Mouse (Mus musculus) heart, embryonic 14.5 days (tissue): ENCODE results near the gene Eps8l3. TPM values are rescaled to one million over a fixed set of nuclear protein-coding genes. Genes with fewer than 3 reads are reported as not detected.
A peak's percentile ranks its signal among the peaks of the same experiment; 100 is the strongest.

ENCODE experiments used
- ATAC-seq: fragments of 200-750 bp; cut with Nextera tagmentation; 2 replicates; pipeline ENCODE4 v1.8.0; 2017; ENCODE audit warnings: low read depth, moderate TSS enrichment; ENCODE audit not compliant: insufficient number of reproducible peaks, insufficient read depth, low FRiP score
- H3K27ac ChIP-seq, 2 experiments: fragments of 200-500 bp in 1 of 2; fragments of 300-500 bp in 1 of 2; sonication (generic) in 1 of 2; replicated peaks in 1 of 2; 2 replicates each; pipeline ENCODE4 v1.5.1; 2012 to 2014; ENCODE audit warnings: low read depth in 2 of 2, low read length in 2 of 2, control low read depth in 1 of 2, mild to moderate bottlenecking in 1 of 2, mixed read lengths in 1 of 2; ENCODE audit not compliant: control insufficient read depth in 1 of 2, insufficient read depth in 1 of 2
- H3K27me3 ChIP-seq: fragments of 300-500 bp; sonication (generic); 2 replicates; pipeline ENCODE4 v1.6.1; 2014; ENCODE audit warnings: mild to moderate bottlenecking, low read length, control low read depth; ENCODE audit not compliant: control insufficient read depth, insufficient read depth
- H3K36me3 ChIP-seq: fragments of 300-500 bp; sonication (generic); 2 replicates; pipeline ENCODE4 v1.6.1; 2014; ENCODE audit warnings: mild to moderate bottlenecking, control low read depth, low read length, mixed read lengths; ENCODE audit not compliant: control insufficient read depth, insufficient read depth
- H3K4me1 ChIP-seq, 2 experiments: fragments of 200-500 bp in 1 of 2; fragments of 300-500 bp in 1 of 2; sonication (generic) in 1 of 2; 2 replicates each; pipeline ENCODE4 v1.6.1; 2012 to 2014; ENCODE audit warnings: low read length in 2 of 2, control low read depth in 1 of 2, mixed read lengths in 1 of 2; ENCODE audit not compliant: control insufficient read depth in 2 of 2, insufficient read depth in 2 of 2
- H3K4me2 ChIP-seq: fragments of 300-500 bp; sonication (generic); 2 replicates; pipeline ENCODE4 v1.6.1; 2014; ENCODE audit warnings: mild to moderate bottlenecking, low read length
- H3K4me3 ChIP-seq, 2 experiments: fragments of 200-500 bp in 1 of 2; fragments of 300-500 bp in 1 of 2; sonication (generic) in 1 of 2; 2 replicates each; pipeline ENCODE4 v1.5.1; 2012 to 2014; ENCODE audit warnings: low read length in 2 of 2, mild to moderate bottlenecking in 2 of 2, control low read depth in 1 of 2, low read depth in 1 of 2, moderate library complexity in 1 of 2; ENCODE audit not compliant: control insufficient read depth in 1 of 2, insufficient read depth in 1 of 2
- H3K9ac ChIP-seq: fragments of 300-500 bp; sonication (generic); 2 replicates; pipeline ENCODE4 v1.6.1; 2014; ENCODE audit warnings: mild to moderate bottlenecking, low read length
- H3K9me3 ChIP-seq: fragments of 300-500 bp; sonication (generic); 2 replicates; pipeline ENCODE4 v1.6.1; 2016; ENCODE audit warnings: low read length, control low read depth; ENCODE audit not compliant: control insufficient read depth
- WGBS: fragments of 180-500 bp; shearing (Covaris S2); extraction: QIAGEN DNeasy Blood & Tissue Kit; methylation state at CpG from one replicate; pipeline ENCODE4 v1.1.7; 2014; 5-methylcytosine and 5-hydroxymethylcytosine counted together
- polyA plus RNA-seq: library from polyadenylated mRNA; unstranded; fragments of >200 nt; fragmentation: Nextera tagmentation; extraction: Ambion mirVana; gene quantifications from 2 replicates; pipeline ENCODE4 v1.2.1, GENCODE M21; 2014

Eps8l3 gene
- polyA plus RNA-seq, 1 experiment from 2014 or later, result not detected

GRCm38 (mm10) chr3:107844499-107844898 lies 32.5 kb upstream of the Eps8l3 start:
- Histone ChIP-seq H3K27ac (no peak overlapping the region), H3K9me3 (no peaks in the 10 kb centered on the region), H3K4me2 (no peak overlapping the region), H3K4me3 (no peak overlapping the region), H3K4me1 (peaks cover 11 to 19% of the 10 kb centered on the region in 2 experiments), H3K36me3 (no peaks in the 10 kb centered on the region), H3K9ac (no peak overlapping the region), H3K27me3 (no peaks in the 10 kb centered on the region)
- WGBS, result 48% methylated on average over 2 of the region's 2 CpGs
- ATAC-seq, result no peak

GRCm38 (mm10) chr3:107846175-107846574 lies 30.9 kb upstream of the Eps8l3 start:
- WGBS, result 85% methylated on average over 1 of the region's 1 CpGs

GRCm38 (mm10) chr3:107846835-107847234 lies 30.2 kb upstream of the Eps8l3 start:
- no peak overlapping the region for H3K4me2 ChIP-seq
- no peaks in the 10 kb centered on the region for H3K27me3 ChIP-seq
- no peak for ATAC-seq
- H3K9me3 ChIP-seq, result no peaks in the 10 kb centered on the region
- peaks cover 26 to 34% of the 10 kb centered on the region in 2 experiments for H3K4me1 ChIP-seq
- H3K27ac ChIP-seq, result no peak overlapping the region
- 53% methylated on average over 3 of the region's 3 CpGs for WGBS
- H3K9ac ChIP-seq, result no peak overlapping the region
- no peaks in the 10 kb centered on the region for H3K36me3 ChIP-seq
- H3K4me3 ChIP-seq, result no peak overlapping the region

More at GRCm38 (mm10) chr3:107846175-107846574, 30.9 kb upstream of the Eps8l3 start:
- no peaks in the 10 kb centered on the region for H3K27me3 ChIP-seq
- H3K27ac ChIP-seq, result no peak overlapping the region
- no peak overlapping the region for H3K4me2 ChIP-seq
- no peak overlapping the region for H3K9ac ChIP-seq
- H3K9me3 ChIP-seq, result no peaks in the 10 kb centered on the region
- ATAC-seq, result no peak
- H3K4me3 ChIP-seq, result no peak overlapping the region
- peaks cover 26 to 34% of the 10 kb centered on the region in 2 experiments for H3K4me1 ChIP-seq
- no peaks in the 10 kb centered on the region for H3K36me3 ChIP-seq

GRCm38 (mm10) chr3:107848126-107848525 lies 28.9 kb upstream of the Eps8l3 start:
- 46% methylated on average over 4 of the region's 4 CpGs for WGBS
- no peak for ATAC-seq
- H3K4me1 ChIP-seq, result peaks cover 26 to 34% of the 10 kb centered on the region in 2 experiments
- no peak overlapping the region for H3K4me2 ChIP-seq
- H3K36me3 ChIP-seq, result no peaks in the 10 kb centered on the region
- no peaks in the 10 kb centered on the region for H3K27me3 ChIP-seq
- no peaks in the 10 kb centered on the region for H3K9me3 ChIP-seq
- H3K9ac ChIP-seq, result no peak overlapping the region
- no peak overlapping the region for H3K4me3 ChIP-seq
- H3K27ac ChIP-seq, result no peak overlapping the region

- no peaks in the 10 kb centered on the region for H3K36me3 ChIP-seq
- no peak overlapping the region for H3K9ac ChIP-seq
- H3K9me3 ChIP-seq, result no peaks in the 10 kb centered on the region
- 49% methylated on average over 6 of the region's 6 CpGs for WGBS
- ATAC-seq, result no peak
- H3K4me2 ChIP-seq, result no peak overlapping the region
- H3K4me3 ChIP-seq, result no peak overlapping the region
- peaks cover 24 to 29% of the 10 kb centered on the region in 2 experiments for H3K4me1 ChIP-seq
- H3K27me3 ChIP-seq, result no peaks in the 10 kb centered on the region
- H3K27ac ChIP-seq, result no peak overlapping the region
These were observed 27.9 kb upstream of the Eps8l3 start for GRCm38 (mm10) chr3:107849000-107849692.

GRCm38 (mm10) chr3:107849693-107850031 lies 27.4 kb upstream of the Eps8l3 start:
- Histone ChIP-seq H3K4me1 (peaks cover 21 to 24% of the 10 kb centered on the region in 2 experiments), H3K4me3 (no peak overlapping the region), H3K36me3 (no peaks in the 10 kb centered on the region), H3K27me3 (no peaks in the 10 kb centered on the region), H3K4me2 (no peak overlapping the region), H3K27ac (no peak overlapping the region), H3K9ac (no peak overlapping the region), H3K9me3 (no peaks in the 10 kb centered on the region)
- WGBS, result 75% methylated on average over 2 of the region's 2 CpGs
- ATAC-seq, result no peak

GRCm38 (mm10) chr3:107850418-107851031 lies 26.5 kb upstream of the Eps8l3 start:
- 14% methylated on average over 12 of the region's 12 CpGs for WGBS
- H3K4me2 ChIP-seq, result peak overlapping the region; percentile 51
- ATAC-seq, result peak; percentile 37; the same call in 1 of the 2 replicates
- no peak overlapping the region for H3K27ac ChIP-seq
- no peaks in the 10 kb centered on the region for H3K9me3 ChIP-seq
- no peak overlapping the region for H3K4me3 ChIP-seq
- H3K27me3 ChIP-seq, result no peaks in the 10 kb centered on the region
- peaks cover 21% of the 10 kb centered on the region in 2 experiments for H3K4me1 ChIP-seq
- H3K9ac ChIP-seq, result peak overlapping the region; percentile 9; the same call in 1 of the 2 replicates
- H3K36me3 ChIP-seq, result no peaks in the 10 kb centered on the region
